Mouse (Mus musculus) heart, embryonic 13.5 days (tissue): ENCODE measurements around the gene Fmnl2. TPM values are rescaled to one million over a fixed set of nuclear protein-coding genes. Genes with fewer than 3 reads are reported as not detected.

Experiments
- ATAC-seq: fragments of 200-750 bp; cut with Nextera tagmentation; 2 replicates; pipeline ENCODE4 v1.8.0; 2017; ENCODE audit warnings: moderate TSS enrichment; ENCODE audit not compliant: insufficient number of reproducible peaks, low FRiP score, low TSS enrichment; ENCODE audit errors: extremely low read depth
- H3K27ac ChIP-seq: fragments of 300-500 bp; sonication (generic); replicated peaks from 2 replicates; pipeline ENCODE4 v1.5.1; 2015; ENCODE audit warnings: moderate library complexity, mild to moderate bottlenecking, inconsistent platforms
- H3K27me3 ChIP-seq: fragments of 300-500 bp; sonication (generic); replicated peaks from 2 replicates; pipeline ENCODE4 v1.6.1; 2015; ENCODE audit warnings: mild to moderate bottlenecking, inconsistent platforms
- H3K36me3 ChIP-seq: fragments of 300-500 bp; sonication (generic); 2 replicates; pipeline ENCODE4 v1.6.1; 2015; ENCODE audit warnings: mild to moderate bottlenecking, inconsistent platforms
- H3K4me1 ChIP-seq: fragments of 300-500 bp; sonication (generic); 2 replicates; pipeline ENCODE4 v1.6.1; 2015; ENCODE audit warnings: inconsistent platforms
- H3K4me2 ChIP-seq: fragments of 300-500 bp; sonication (generic); 2 replicates; pipeline ENCODE4 v1.6.1; 2015; ENCODE audit warnings: inconsistent platforms, mild to moderate bottlenecking, moderate library complexity
- H3K4me3 ChIP-seq: fragments of 300-500 bp; sonication (generic); 2 replicates; pipeline ENCODE4 v1.5.1; 2015; ENCODE audit warnings: moderate library complexity, mild to moderate bottlenecking, inconsistent platforms
- H3K9ac ChIP-seq: fragments of 300-500 bp; sonication (generic); 2 replicates; pipeline ENCODE4 v1.6.1; 2015; ENCODE audit warnings: inconsistent platforms, mild to moderate bottlenecking, moderate library complexity
- H3K9me3 ChIP-seq: fragments of 300-500 bp; sonication (generic); 2 replicates; pipeline ENCODE4 v1.6.1; 2016; ENCODE audit warnings: inconsistent platforms
- WGBS: fragments of 180-500 bp; shearing (Covaris S2); methylation state at CpG from one replicate; pipeline ENCODE4 v1.1.7; 2015; ENCODE audit warnings: mixed read lengths; 5-methylcytosine and 5-hydroxymethylcytosine counted together
- polyA plus RNA-seq: library from polyadenylated mRNA; unstranded; fragments of >200 nt; fragmentation: Nextera tagmentation; extraction: Ambion mirVana; gene quantifications from 2 replicates; pipeline ENCODE4 v1.2.1, GENCODE M21; 2015

The Fmnl2 gene
- polyA plus RNA-seq, 1 experiment from 2014 or later: 1.2 TPM

- H3K4me3 ChIP-seq: no peak overlapping the region
- ATAC-seq: no peak
Measured at GRCm38 (mm10) chr2:52943644-52944423, 86.2 kb downstream of the Fmnl2 start.

GRCm38 (mm10) chr2:52944594-52944993 lies 86.9 kb downstream of the Fmnl2 start:
- no peak for ATAC-seq

More at GRCm38 (mm10) chr2:52943644-52944423, 86.2 kb downstream of the Fmnl2 start:
- Histone ChIP-seq H3K4me1 (peaks cover 21% of the 10 kb centered on the region), H3K9ac (no peak overlapping the region), H3K9me3 (no peaks in the 10 kb centered on the region), H3K4me2 (no peak overlapping the region), H3K36me3 (no peaks in the 10 kb centered on the region), H3K27ac (no peak overlapping the region), H3K27me3 (no peaks in the 10 kb centered on the region)
- WGBS: 61% methylated on average over 9 of the region's 9 CpGs

GRCm38 (mm10) chr2:52946074-52946473 lies 88.4 kb downstream of the Fmnl2 start:
- Histone ChIP-seq H3K4me3 (no peak overlapping the region), H3K36me3 (no peaks in the 10 kb centered on the region), H3K27me3 (no peaks in the 10 kb centered on the region), H3K9ac (no peak overlapping the region), H3K9me3 (no peaks in the 10 kb centered on the region), H3K4me2 (no peak overlapping the region), H3K27ac (no peak overlapping the region), H3K4me1 (peaks cover 13% of the 10 kb centered on the region)
- ATAC-seq: no peak
- 72% methylated on average over 2 of the region's 2 CpGs for WGBS

More at GRCm38 (mm10) chr2:52944594-52944993, 86.9 kb downstream of the Fmnl2 start:
- Histone ChIP-seq H3K27ac (no peak overlapping the region), H3K9ac (no peak overlapping the region), H3K27me3 (no peaks in the 10 kb centered on the region), H3K4me3 (no peak overlapping the region), H3K4me2 (no peak overlapping the region), H3K4me1 (peaks cover 14% of the 10 kb centered on the region), H3K9me3 (no peaks in the 10 kb centered on the region), H3K36me3 (no peaks in the 10 kb centered on the region)
- WGBS: 76% methylated on average over 5 of the region's 5 CpGs

GRCm38 (mm10) chr2:52946524-52947186 lies 89.0 kb downstream of the Fmnl2 start:
- no peak overlapping the region for H3K27ac ChIP-seq
- H3K9me3 ChIP-seq: no peaks in the 10 kb centered on the region
- H3K27me3 ChIP-seq: no peaks in the 10 kb centered on the region
- H3K4me2 ChIP-seq: no peak overlapping the region
- 71% methylated on average over 11 of the region's 11 CpGs for WGBS
- H3K4me1 ChIP-seq: peaks cover 15% of the 10 kb centered on the region
- no peak overlapping the region for H3K4me3 ChIP-seq
- no peak overlapping the region for H3K9ac ChIP-seq
- no peak for ATAC-seq
- no peaks in the 10 kb centered on the region for H3K36me3 ChIP-seq

GRCm38 (mm10) chr2:52948406-52948805 lies 90.7 kb downstream of the Fmnl2 start:
- no peaks in the 10 kb centered on the region for H3K9me3 ChIP-seq
- H3K4me3 ChIP-seq: no peak overlapping the region
- H3K27me3 ChIP-seq: no peaks in the 10 kb centered on the region
- no peak overlapping the region for H3K4me2 ChIP-seq
- H3K27ac ChIP-seq: no peak overlapping the region
- H3K4me1 ChIP-seq: peaks cover 23% of the 10 kb centered on the region
- ATAC-seq: no peak
- H3K36me3 ChIP-seq: no peaks in the 10 kb centered on the region
- WGBS: 87% methylated on average over 3 of the region's 3 CpGs
- no peak overlapping the region for H3K9ac ChIP-seq

GRCm38 (mm10) chr2:52949556-52949955 lies 91.9 kb downstream of the Fmnl2 start:
- H3K4me3 ChIP-seq: no peak overlapping the region
- no peak for ATAC-seq
- no peak overlapping the region for H3K9ac ChIP-seq
- peaks cover 16% of the 10 kb centered on the region for H3K4me1 ChIP-seq
- H3K9me3 ChIP-seq: no peaks in the 10 kb centered on the region
- H3K36me3 ChIP-seq: no peaks in the 10 kb centered on the region
- WGBS: 92% methylated on average over 4 of the region's 4 CpGs
- H3K4me2 ChIP-seq: no peak overlapping the region
- no peaks in the 10 kb centered on the region for H3K27me3 ChIP-seq
- no peak overlapping the region for H3K27ac ChIP-seq

- H3K9me3 ChIP-seq: no peaks in the 10 kb centered on the region
- H3K4me1 ChIP-seq: peaks cover 12% of the 10 kb centered on the region
- no peak overlapping the region for H3K9ac ChIP-seq
- no peak overlapping the region for H3K4me2 ChIP-seq
- H3K27me3 ChIP-seq: no peaks in the 10 kb centered on the region
- no peaks in the 10 kb centered on the region for H3K36me3 ChIP-seq
- no peak overlapping the region for H3K4me3 ChIP-seq
- no peak overlapping the region for H3K27ac ChIP-seq
- 72% methylated on average over 4 of the region's 4 CpGs for WGBS
- ATAC-seq: no peak
Measured at GRCm38 (mm10) chr2:52950226-52950625, 92.6 kb downstream of the Fmnl2 start.

GRCm38 (mm10) chr2:52952202-52952730 lies 94.6 kb downstream of the Fmnl2 start:
- Histone ChIP-seq H3K4me1 (peaks cover 12% of the 10 kb centered on the region), H3K4me3 (no peak overlapping the region), H3K9me3 (no peaks in the 10 kb centered on the region), H3K4me2 (no peak overlapping the region), H3K9ac (no peak overlapping the region), H3K27ac (no peak overlapping the region), H3K27me3 (no peaks in the 10 kb centered on the region), H3K36me3 (no peaks in the 10 kb centered on the region)
- no peak for ATAC-seq
- 37% methylated on average over 6 of the region's 6 CpGs for WGBS

GRCm38 (mm10) chr2:52955090-52955489 lies 97.4 kb downstream of the Fmnl2 start:
- H3K4me3 ChIP-seq: no peak overlapping the region
- H3K4me1 ChIP-seq: peaks cover 31% of the 10 kb centered on the region
- no peak overlapping the region for H3K27ac ChIP-seq
- WGBS: 61% methylated on average over 8 of the region's 8 CpGs
- H3K4me2 ChIP-seq: no peak overlapping the region
- ATAC-seq: no peak
- H3K27me3 ChIP-seq: no peaks in the 10 kb centered on the region
- no peak overlapping the region for H3K9ac ChIP-seq
- H3K36me3 ChIP-seq: no peaks in the 10 kb centered on the region
- no peaks in the 10 kb centered on the region for H3K9me3 ChIP-seq

- no peak overlapping the region for H3K4me3 ChIP-seq
- 85% methylated on average over 10 of the region's 10 CpGs for WGBS
- H3K27ac ChIP-seq: no peak overlapping the region
- no peak overlapping the region for H3K4me2 ChIP-seq
- no peaks in the 10 kb centered on the region for H3K9me3 ChIP-seq
- no peaks in the 10 kb centered on the region for H3K27me3 ChIP-seq
- no peaks in the 10 kb centered on the region for H3K36me3 ChIP-seq
- no peak for ATAC-seq
- H3K4me1 ChIP-seq: peaks cover 36% of the 10 kb centered on the region
- no peak overlapping the region for H3K9ac ChIP-seq
Measured at GRCm38 (mm10) chr2:52955831-52956230, 98.2 kb downstream of the Fmnl2 start.

GRCm38 (mm10) chr2:52957771-52958534 lies 100.3 kb downstream of the Fmnl2 start:
- H3K36me3 ChIP-seq: no peaks in the 10 kb centered on the region
- H3K27ac ChIP-seq: no peak overlapping the region
- WGBS: 52% methylated on average over 8 of the region's 8 CpGs
- H3K9ac ChIP-seq: no peak overlapping the region
- no peak overlapping the region for H3K4me3 ChIP-seq
- no peak for ATAC-seq
- H3K9me3 ChIP-seq: no peaks in the 10 kb centered on the region
- peak overlapping the region; percentile 62 for H3K4me2 ChIP-seq
- H3K27me3 ChIP-seq: no peaks in the 10 kb centered on the region
- peaks cover 27% of the 10 kb centered on the region for H3K4me1 ChIP-seq
